ENCODE assay signal across 25 mouse cellular contexts in genomic region chr1:179169161-179169560, GRCm38 (mm10).
DNase-seq lines count a peak whose midpoint lies in the region; ATAC-seq lines count a peak whose summit lies in the region.
"Had no signal": no experiment of that assay in that cellular context is flagged by ENCODE, and none has a peak within 500 bp of the region (broad histone marks: within the 10 kb centered on the region; RNA-seq: fewer than 3 reads in every experiment).

No protein-coding gene starts in this region.

- H3K4me3 ChIP-seq in heart, embryonic 11.5 days (ENCODE audit: low read depth, low read length): no peak overlapping the region
- no peak overlapping the region for H3K4me3 ChIP-seq in forebrain, embryonic 13.5 days
- H3K4me3 ChIP-seq in midbrain, embryonic 10.5 days: no peak overlapping the region
- H3K4me3 ChIP-seq: embryonic facial prominence, embryonic 12.5 days; heart, adult 2 months; heart, embryonic 15.5 days; hindbrain, embryonic 13.5 days; layer of hippocampus, adult 2 months; limb, embryonic 10.5 days; liver, embryonic 15.5 days; lung, embryonic 15.5 days; midbrain, embryonic 15.5 days; neural tube, embryonic 12.5 days had no signal

- no peaks in the 10 kb centered on the region for H3K36me3 ChIP-seq in heart, embryonic 11.5 days (ENCODE audit: control insufficient read depth, insufficient read depth, low read length)
- H3K36me3 ChIP-seq in forebrain, embryonic 13.5 days (ENCODE audit: poor library complexity, severe bottlenecking): no peaks in the 10 kb centered on the region
- H3K36me3 ChIP-seq in midbrain, embryonic 10.5 days: no peaks in the 10 kb centered on the region
- H3K36me3 ChIP-seq: embryonic facial prominence, embryonic 12.5 days; heart, embryonic 15.5 days; hindbrain, embryonic 13.5 days; limb, embryonic 10.5 days; liver, embryonic 15.5 days; lung, embryonic 15.5 days; midbrain, embryonic 15.5 days; neural tube, embryonic 12.5 days had no signal

- no peak for ATAC-seq in heart, embryonic 11.5 days (replicated peaks; ENCODE audit: insufficient number of reproducible peaks, low FRiP score, low TSS enrichment)
- no peak for ATAC-seq in forebrain, embryonic 13.5 days
- ATAC-seq: midbrain, embryonic 15.5 days had no signal

- peak; percentile 76 for DNase-seq in heart, adult 11 months
- peak; percentile 55 to 66 for DNase-seq in cerebellum, postnatal 10 days
- DNase-seq in thymus, postnatal 0 days (ENCODE audit: low spot score): peak; percentile 55
- DNase-seq in embryo, embryonic 11 days: no peak
- DNase-seq in midbrain, embryonic 10.5 days (ENCODE audit: low spot score): no peak
- DNase-seq: gastrocnemius, postnatal 10 days; heart, adult 2 months; heart, postnatal 36 days; kidney, adult 18-20 months; liver; lung, postnatal 36 days; right cerebral cortex, postnatal 25 days; spleen, adult 18-20 months had no signal

- no peaks in the 10 kb centered on the region for H3K4me1 ChIP-seq in heart, embryonic 11.5 days (ENCODE audit: control insufficient read depth, insufficient read depth, low read length)
- peaks cover 5% of the 10 kb centered on the region; the same call in 1 of the 2 replicates for H3K4me1 ChIP-seq in forebrain, embryonic 13.5 days
- H3K4me1 ChIP-seq in midbrain, embryonic 10.5 days: no peaks in the 10 kb centered on the region
- H3K4me1 ChIP-seq: heart, embryonic 15.5 days; hindbrain, embryonic 13.5 days; lung, embryonic 15.5 days; midbrain, embryonic 15.5 days had no signal

- H3K27me3 ChIP-seq in heart, embryonic 11.5 days (ENCODE audit: control insufficient read depth, insufficient read depth, low read length): no peaks in the 10 kb centered on the region
- no peaks in the 10 kb centered on the region for H3K27me3 ChIP-seq in forebrain, embryonic 13.5 days
- H3K27me3 ChIP-seq in midbrain, embryonic 10.5 days (ENCODE audit: low read depth, poor library complexity, severe bottlenecking): no peaks in the 10 kb centered on the region
- H3K27me3 ChIP-seq: heart, embryonic 15.5 days; hindbrain, embryonic 13.5 days; liver, embryonic 15.5 days; lung, embryonic 15.5 days; midbrain, embryonic 15.5 days; neural tube, embryonic 12.5 days had no signal

- no peaks in the 10 kb centered on the region for H3K9me3 ChIP-seq in heart, embryonic 11.5 days (replicated peaks; ENCODE audit: control insufficient read depth, low read length)
- no peaks in the 10 kb centered on the region for H3K9me3 ChIP-seq in forebrain, embryonic 13.5 days (replicated peaks)
- no peaks in the 10 kb centered on the region for H3K9me3 ChIP-seq in midbrain, embryonic 10.5 days (replicated peaks)
- H3K9me3 ChIP-seq: embryonic facial prominence, embryonic 12.5 days; heart, embryonic 15.5 days; hindbrain, embryonic 13.5 days; limb, embryonic 10.5 days; liver, embryonic 15.5 days; lung, embryonic 15.5 days; midbrain, embryonic 15.5 days; neural tube, embryonic 12.5 days had no signal

- no peak overlapping the region for H3K9ac ChIP-seq in heart, embryonic 11.5 days (ENCODE audit: low read depth, low read length)
- no peak overlapping the region for H3K9ac ChIP-seq in forebrain, embryonic 13.5 days
- H3K9ac ChIP-seq: embryonic facial prominence, embryonic 12.5 days; heart, embryonic 15.5 days; hindbrain, embryonic 13.5 days; liver, embryonic 15.5 days; lung, embryonic 15.5 days; midbrain, embryonic 15.5 days; neural tube, embryonic 12.5 days had no signal

- WGBS in heart, embryonic 11.5 days (ENCODE audit: insufficient replicate concordance): 81% methylated on average over 10 of the region's 10 CpGs
- 86% methylated on average over 10 of the region's 10 CpGs for WGBS in forebrain, embryonic 13.5 days
- WGBS in midbrain, embryonic 10.5 days: 87% methylated on average over 10 of the region's 10 CpGs

- no peak overlapping the region for H3K27ac ChIP-seq in heart, embryonic 11.5 days (ENCODE audit: low read depth, low read length)
- H3K27ac ChIP-seq in forebrain, embryonic 13.5 days: no peak overlapping the region
- H3K27ac ChIP-seq in midbrain, embryonic 10.5 days (replicated peaks): no peak overlapping the region
- H3K27ac ChIP-seq: embryonic facial prominence, embryonic 12.5 days; heart, adult 2 months; heart, embryonic 15.5 days; hindbrain, embryonic 13.5 days; kidney, postnatal 0 days; layer of hippocampus, adult 2 months; limb, embryonic 10.5 days; liver, embryonic 15.5 days; lung, embryonic 15.5 days; midbrain, embryonic 15.5 days; neural tube, embryonic 12.5 days had no signal

- H3K4me2 ChIP-seq in heart, embryonic 11.5 days: no peak overlapping the region
- H3K4me2 ChIP-seq in forebrain, embryonic 13.5 days: no peak overlapping the region
- H3K4me2 ChIP-seq: embryonic facial prominence, embryonic 12.5 days; heart, embryonic 15.5 days; hindbrain, embryonic 13.5 days; liver, embryonic 15.5 days; lung, embryonic 15.5 days; midbrain, embryonic 15.5 days; neural tube, embryonic 12.5 days had no signal

Comparison
In these comparisons a context has a peak if more than half of its experiments do, and no peak if none do; other contexts are left out.
1. DNase-seq: peak in heart, adult 11 months (single experiment), cerebellum, postnatal 10 days (2 of 2) and thymus, postnatal 0 days (single experiment); none in embryo, embryonic 11 days (single experiment) and midbrain, embryonic 10.5 days (single experiment).